Mouse (Mus musculus) left cerebral cortex, postnatal 36 days (tissue): ENCODE results near the gene Asb18. TPM values are rescaled to one million over a fixed set of nuclear protein-coding genes. Genes with fewer than 3 reads are reported as not detected.

Experiments
- DNase-seq, 2 experiments: peaks; one replicate each; pipeline ENCODE4 v3.0.0; 2021 to 2022; ENCODE audit warnings: low spot score in 2 of 2, mixed read lengths in 1 of 2
- intact Hi-C: fragments of 180-260 bp; cut with DNase I; formaldehyde crosslinking; loops from one replicate; pipeline ENCODE4 v1.15.1; 2025
- total RNA-seq, 2 experiments: library from RNA; stranded (reverse); gene quantifications; 2 replicates each; pipeline ENCODE4 v1.2.3; 2021

Asb18 gene
- total RNA-seq, 2 experiments from 2014 or later = 1.6 to 1.7 TPM

DNA sequence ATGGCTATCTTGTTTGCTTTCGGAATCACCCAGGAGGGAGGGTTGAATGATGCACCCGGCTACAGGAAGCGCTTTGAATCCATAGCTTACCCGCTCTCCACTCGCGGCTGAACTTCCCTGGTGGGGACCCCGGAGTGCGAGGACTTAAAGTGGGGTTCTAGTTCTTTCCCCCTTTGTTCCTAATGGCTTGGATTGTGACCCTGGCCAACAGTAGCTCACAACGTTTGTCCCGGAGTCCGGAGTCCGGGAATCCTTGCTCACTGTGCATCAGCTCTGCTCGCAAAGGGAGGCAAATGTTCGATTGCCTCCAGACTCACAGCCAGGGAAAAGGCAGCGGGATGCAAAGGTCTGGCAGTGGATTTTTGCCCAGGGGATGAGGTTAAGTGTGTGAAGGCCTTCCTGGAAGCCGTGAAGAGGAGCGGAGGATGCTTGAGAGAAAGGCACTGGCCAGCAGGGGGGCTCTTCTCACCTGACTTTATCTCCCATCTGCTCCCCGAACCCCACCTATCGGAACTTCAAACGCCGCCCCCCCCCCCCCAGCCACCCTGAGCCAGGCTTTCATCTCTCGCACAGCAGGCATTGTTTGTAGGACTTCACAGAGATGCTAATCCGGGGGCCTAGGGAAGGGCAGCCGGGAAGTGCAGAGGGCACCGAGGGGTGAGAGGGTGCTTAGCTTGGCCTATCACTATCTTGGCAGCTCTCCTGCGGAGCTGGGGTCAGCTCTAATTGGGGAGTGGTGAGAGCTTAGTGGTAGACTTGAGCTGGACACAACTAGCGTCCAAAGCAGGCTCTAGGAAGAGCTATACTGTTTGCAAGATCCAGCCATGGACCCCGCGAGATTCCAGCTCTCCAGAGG is 78.7 kb downstream of the Asb18 start:
- no peak for DNase-seq
- intact Hi-C loops = no loop called here

DNA sequence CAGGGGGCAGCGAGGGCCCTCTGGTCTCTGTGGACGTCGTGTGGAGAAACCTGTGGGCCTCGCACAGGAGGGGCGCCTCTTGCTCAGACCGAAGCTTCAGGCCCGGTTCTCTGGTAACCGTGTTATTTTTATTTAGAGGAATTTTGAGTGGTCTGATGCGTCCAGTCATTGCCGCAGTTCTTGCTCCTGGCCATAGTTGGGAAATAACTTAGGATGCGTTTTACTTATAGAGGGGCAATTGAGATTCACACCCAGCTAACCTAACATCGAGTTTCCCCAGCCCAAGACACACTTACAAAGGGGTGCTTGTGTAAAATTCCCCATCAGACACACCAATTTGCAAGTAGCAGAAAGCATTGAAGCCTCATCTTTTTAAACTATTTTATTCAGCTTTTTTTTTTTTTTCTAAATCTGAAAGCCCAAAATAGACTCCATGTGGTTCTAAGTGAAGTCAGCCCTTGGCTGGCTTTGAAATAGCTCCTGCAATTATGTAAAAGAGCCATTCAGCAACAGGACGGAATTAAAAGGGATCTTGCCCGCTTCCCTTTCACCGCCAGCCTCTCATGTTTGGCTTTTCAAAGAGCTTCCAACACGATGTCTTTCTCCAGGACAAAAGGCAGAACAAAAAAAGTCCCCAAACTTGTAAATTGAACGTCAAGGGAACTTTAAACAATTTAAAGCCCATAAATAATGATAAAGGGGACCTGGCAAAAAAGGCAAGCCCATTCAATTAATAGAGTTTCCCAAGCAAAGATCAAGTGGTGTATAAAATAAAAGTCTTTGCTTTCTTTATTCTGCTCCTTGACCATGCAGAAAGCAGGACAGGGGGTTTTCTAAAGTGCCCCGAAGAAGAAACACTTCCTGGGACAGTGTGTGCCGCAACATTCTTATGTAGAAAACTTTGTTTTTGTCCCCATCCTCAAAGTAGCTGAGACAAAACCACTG is 79.9 kb downstream of the Asb18 start:
- no peak for DNase-seq
- intact Hi-C loops = no loop called here

DNA sequence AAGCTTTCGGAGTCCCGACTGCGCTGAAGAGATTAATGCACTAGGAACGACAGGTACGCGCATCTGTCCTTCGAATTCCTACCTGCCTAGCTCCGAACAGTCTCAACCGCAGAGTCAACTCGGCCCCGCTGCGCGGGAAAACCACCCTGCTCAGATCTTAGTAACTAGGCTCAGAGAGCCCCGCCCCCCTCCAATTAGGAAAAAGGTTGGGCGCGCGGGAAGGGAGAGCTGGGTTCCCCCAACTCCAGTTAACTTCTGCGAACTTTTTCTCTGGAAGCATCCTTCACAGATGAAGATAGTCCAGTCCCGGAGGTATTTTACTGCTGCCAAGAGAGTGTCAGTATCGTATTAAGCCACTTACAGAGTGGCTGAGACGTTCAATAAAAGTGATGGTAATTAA is 80.7 kb downstream of the Asb18 start:
- intact Hi-C loops = no loop called here
- no peak for DNase-seq

- intact Hi-C loops = no loop called here
- no peak for DNase-seq
Observed at GRCm38 (mm10) chr1:89933028-89933427, 81.4 kb downstream of the Asb18 start.

GRCm38 (mm10) chr1:89932616-89933015 is 81.8 kb downstream of the Asb18 start:
- intact Hi-C loops = no loop called here

GRCm38 (mm10) chr1:89932021-89932423 is 82.4 kb downstream of the Asb18 start:
- no peak for DNase-seq
- intact Hi-C loops = no loop called here

More at GRCm38 (mm10) chr1:89932616-89933015, 81.8 kb downstream of the Asb18 start:
- DNase-seq = no peak

DNA sequence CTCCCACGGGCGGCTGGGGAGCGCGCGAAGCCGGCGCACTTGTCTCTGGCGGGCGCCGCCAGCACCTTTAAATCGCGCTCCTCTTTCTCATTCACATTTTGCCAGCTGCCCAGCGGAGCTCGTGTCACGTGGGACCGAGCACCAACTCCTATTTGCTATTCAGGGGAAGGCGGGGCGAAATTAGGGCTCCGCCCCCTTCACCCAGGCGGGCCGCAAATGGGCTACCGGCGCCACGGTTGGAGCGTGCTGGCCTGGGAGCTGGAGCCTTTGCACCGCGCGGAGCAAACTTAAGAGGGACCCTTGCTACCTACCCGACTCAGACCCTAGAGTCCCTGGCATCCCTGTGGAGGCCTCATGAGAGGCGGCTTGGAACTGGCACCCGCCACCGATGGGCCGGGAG is 83.3 kb downstream of the Asb18 start, which contains the start of gene Gbx2:
Gene Gbx2, minus strand, starts transcription at position 60 of the 400 bp plus-strand sequence.
- intact Hi-C loops = no loop called here
- DNase-seq = no peak

GRCm38 (mm10) chr1:89930551-89930950 is 83.9 kb downstream of the Asb18 start:
- intact Hi-C loops = no loop called here

GRCm38 (mm10) chr1:89929721-89930505 is 84.6 kb downstream of the Asb18 start:
- intact Hi-C loops = no loop called here
- DNase-seq = no peak

More at GRCm38 (mm10) chr1:89930551-89930950, 83.9 kb downstream of the Asb18 start:
- DNase-seq = no peak

DNA sequence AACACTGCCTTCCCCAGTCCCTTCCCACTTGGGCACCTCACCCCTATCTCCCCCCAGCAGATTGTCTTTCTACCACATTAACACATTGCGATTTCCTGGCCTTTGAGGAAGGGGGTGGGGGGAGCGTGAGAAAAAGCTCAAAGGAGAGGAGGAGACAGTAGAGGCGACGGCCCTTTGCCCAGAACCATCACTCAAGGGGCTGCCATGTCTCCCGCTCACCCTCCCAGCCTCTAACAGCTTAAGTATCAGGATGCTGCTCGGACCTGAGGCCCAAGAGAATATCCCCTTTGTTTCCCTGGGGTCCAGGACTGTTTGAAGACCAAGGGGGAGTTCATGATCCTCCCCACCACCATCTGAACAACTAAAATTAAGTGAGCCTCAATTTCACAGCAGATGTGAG is 85.3 kb downstream of the Asb18 start:
- DNase-seq = no peak
- intact Hi-C loops = no loop called here

DNA sequence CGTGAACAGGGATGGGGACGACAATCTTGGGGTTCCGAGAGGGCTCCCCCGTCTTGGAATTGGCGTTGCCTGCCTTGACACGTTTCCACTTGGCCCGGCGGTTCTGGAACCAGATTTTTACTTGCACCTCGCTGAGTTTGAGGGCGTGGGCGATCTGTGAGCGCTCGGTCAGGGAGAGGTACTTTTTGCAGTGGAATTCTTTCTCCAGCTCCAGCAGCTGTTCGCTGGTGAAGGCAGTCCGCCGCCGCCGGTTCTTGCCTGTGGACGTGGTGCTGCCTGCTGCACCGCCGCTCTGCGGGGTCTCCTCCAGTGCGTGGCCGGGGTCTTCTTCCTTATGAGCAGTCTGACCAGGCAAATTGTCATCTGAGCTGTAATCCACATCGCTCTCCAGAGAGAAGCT is 85.8 kb downstream of the Asb18 start:
- DNase-seq = no peak
- intact Hi-C loops = no loop called here

- intact Hi-C loops = no loop called here
- DNase-seq = no peak
Observed at GRCm38 (mm10) chr1:89927061-89927661, 87.3 kb downstream of the Asb18 start.

DNA sequence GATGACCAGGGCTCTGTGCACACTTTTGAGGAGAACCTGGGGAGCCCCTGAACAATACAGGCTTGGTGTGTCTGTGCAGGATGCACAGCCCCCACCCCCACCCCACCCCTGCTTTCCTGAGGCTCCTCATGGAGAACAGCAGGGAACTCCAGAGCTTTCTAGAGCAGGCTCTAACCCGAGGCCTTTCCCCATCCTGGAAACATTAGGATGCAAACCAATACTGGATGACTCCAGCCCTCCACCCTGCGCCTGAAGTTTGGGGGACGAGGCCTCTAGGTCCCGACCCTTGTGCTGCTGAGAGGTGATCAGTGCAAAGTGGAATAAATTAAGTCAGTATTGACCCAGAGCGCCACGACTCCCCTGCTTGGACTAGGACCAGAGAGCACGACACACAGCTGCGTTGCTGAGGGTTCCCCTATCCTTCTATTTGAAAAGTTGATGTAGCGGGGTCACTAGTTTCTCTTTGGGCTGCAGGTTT is 87.8 kb downstream of the Asb18 start:
- intact Hi-C loops = no loop called here

GRCm38 (mm10) chr1:89925501-89926190 is 88.8 kb downstream of the Asb18 start:
- intact Hi-C loops = no loop called here
- no peak for DNase-seq

More for the DNA sequence above, 87.8 kb downstream of the Asb18 start:
- no peak for DNase-seq

- no peak for DNase-seq
- intact Hi-C loops = no loop called here
Observed at GRCm38 (mm10) chr1:89923642-89924020, 90.8 kb downstream of the Asb18 start.

DNA sequence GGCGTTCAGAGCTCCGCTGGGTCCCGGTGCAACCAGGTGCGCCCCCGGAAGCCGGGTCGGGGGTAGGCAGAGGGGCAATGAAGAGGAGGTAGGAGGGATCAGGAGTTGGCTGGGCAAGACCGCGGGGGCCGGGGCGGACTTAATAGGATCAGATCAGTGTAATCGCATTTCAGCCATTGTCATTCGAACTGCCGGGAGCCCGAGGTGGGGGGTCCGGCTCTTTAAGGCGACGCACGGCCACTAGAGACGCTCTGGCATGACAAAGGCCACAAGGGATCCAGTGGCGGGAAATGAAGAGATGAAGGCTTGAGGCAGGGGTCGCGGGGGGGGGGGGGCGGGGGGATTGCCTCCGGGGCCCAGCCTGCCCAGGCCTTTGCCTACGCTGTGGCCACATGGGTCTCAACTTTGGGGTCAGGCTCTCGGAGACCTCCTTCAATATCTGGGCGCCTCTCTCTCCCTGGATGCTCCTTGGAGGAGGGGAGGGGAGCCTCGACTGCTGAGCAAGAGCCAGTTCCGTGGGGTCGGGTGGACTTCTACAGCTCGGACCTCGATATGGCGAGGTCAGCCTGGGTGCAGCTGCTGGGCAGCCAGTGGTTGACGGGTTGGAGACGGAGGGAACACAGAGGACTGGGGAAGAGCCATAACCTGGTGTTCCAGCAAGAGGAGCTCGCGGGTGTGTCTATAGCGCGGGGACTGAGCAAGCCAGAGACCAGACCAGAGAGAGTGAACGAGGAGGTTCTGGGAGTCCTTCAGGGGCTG is 91.4 kb downstream of the Asb18 start:
- intact Hi-C loops = no loop called here
- DNase-seq = no peak

DNA sequence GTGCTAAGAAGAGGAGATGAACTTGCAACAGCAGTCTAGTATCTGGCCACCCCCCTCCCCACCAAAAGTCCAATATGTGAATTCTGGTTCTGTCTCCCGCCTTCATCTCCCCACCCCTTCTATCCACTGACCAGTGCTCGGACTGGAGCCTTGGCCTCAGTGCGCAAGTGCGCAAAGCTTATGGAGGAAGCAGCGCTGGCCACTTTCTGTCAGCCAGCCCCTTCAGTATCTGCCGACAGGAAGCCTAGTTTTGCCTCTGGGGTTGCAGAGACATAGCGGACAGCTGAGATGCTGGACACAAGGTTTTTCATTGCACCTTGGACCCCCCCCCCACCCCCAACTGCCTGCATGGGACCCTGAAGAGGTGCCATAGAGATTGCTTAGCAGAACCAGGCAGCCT is 92.2 kb downstream of the Asb18 start:
- no peak for DNase-seq
- intact Hi-C loops = no loop called here

- intact Hi-C loops = no loop called here
- DNase-seq = no peak
Observed at GRCm38 (mm10) chr1:89921806-89922205, 92.7 kb downstream of the Asb18 start.
